Mouse (Mus musculus) cortical plate, adult 2 months (tissue): ENCODE data around the gene Ifnz.
"Not testable (repeated sequence)": the region's sequence is repeated elsewhere in the genome, so short reads cannot be mapped to it uniquely, and the experiment has no call there.

Source experiments
- CTCF ChIP-seq: fragments of 200-500 bp; IDR thresholded peaks from 2 replicates; pipeline ENCODE4 v1.5.1; 2011; ENCODE audit warnings: mild to moderate bottlenecking, control low read depth, low read length; ENCODE audit not compliant: insufficient read depth; ENCODE audit errors: extremely low read depth
- POLR2A ChIP-seq: fragments of 200-500 bp; IDR thresholded peaks from 2 replicates; pipeline ENCODE4 v1.6.1; 2011; ENCODE audit warnings: mild to moderate bottlenecking, low read length, control low read depth; ENCODE audit not compliant: insufficient read depth; ENCODE audit errors: extremely low read depth

- not testable (repeated sequence) for TF ChIP-seq CTCF, POLR2A
These were observed 23.2 kb upstream of the Ifnz start for GRCm38 (mm10) chr4:88758751-88759150.
